11 mouse cellular contexts compared by ENCODE assay signal in the genomic region with DNA sequence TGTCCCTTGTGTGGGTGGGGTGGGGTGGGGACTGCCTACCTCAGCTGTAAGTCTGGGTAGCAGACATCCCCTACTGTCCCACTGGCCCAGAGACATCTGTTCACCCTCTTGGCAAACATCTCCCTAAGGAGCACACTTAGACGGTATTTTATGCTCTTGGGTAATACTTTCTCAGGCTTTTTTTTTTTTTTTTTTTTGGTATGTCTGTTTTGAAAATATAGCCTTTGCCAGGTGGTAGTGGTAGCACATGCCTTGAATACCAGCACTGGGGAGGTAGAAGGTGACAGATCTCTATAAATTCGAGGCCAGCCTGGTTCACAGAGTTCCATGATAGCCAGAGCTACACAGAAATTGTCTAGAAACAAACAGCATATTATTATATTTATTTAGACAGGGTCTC. TPM values are rescaled to one million over a fixed set of nuclear protein-coding genes. Genes with fewer than 3 reads are reported as not detected.
A peak's percentile ranks its signal among the peaks of the same experiment; 100 is the strongest.
DNase-seq lines count a peak whose midpoint lies in the region; ATAC-seq and TF ChIP-seq lines count a peak whose summit lies in the region.
"Had no signal": no experiment of that assay in that cellular context is flagged by ENCODE, and none has a peak within 500 bp of the region (broad histone marks: within the 10 kb centered on the region; RNA-seq: fewer than 3 reads in every experiment).

No protein-coding gene starts in this region.

- 42% methylated on average over 2 of the region's 2 CpGs for WGBS in heart, embryonic 16.5 days
- 57% methylated on average over 2 of the region's 2 CpGs for WGBS in heart, embryonic 10.5 days
- WGBS in lung, embryonic 15.5 days = 32% methylated on average over 2 of the region's 2 CpGs
- WGBS in lung, adult 2 months = 33% methylated on average over 2 of the region's 2 CpGs
- WGBS in embryonic facial prominence, embryonic 15.5 days = 38% methylated on average over 2 of the region's 2 CpGs
- 44% methylated on average over 2 of the region's 2 CpGs for WGBS in liver, postnatal 0 days (ENCODE audit: insufficient replicate concordance)

- H3K4me3 ChIP-seq in heart, embryonic 16.5 days (ENCODE audit: low read length) = no peak overlapping the region
- no peak overlapping the region for H3K4me3 ChIP-seq in heart, embryonic 10.5 days
- no peak overlapping the region for H3K4me3 ChIP-seq in lung, embryonic 15.5 days
- no peak overlapping the region for H3K4me3 ChIP-seq in lung, adult 2 months (replicated peaks; ENCODE audit: extremely low read depth, low read depth, low read length)
- H3K4me3 ChIP-seq in embryonic facial prominence, embryonic 15.5 days (replicated peaks) = no peak overlapping the region
- no peak overlapping the region for H3K4me3 ChIP-seq in liver, postnatal 0 days (ENCODE audit: low read depth, low read length)

- no peak overlapping the region for H3K4me2 ChIP-seq in heart, embryonic 16.5 days (ENCODE audit: low read depth, low read length)
- no peak overlapping the region for H3K4me2 ChIP-seq in lung, embryonic 15.5 days
- H3K4me2 ChIP-seq in embryonic facial prominence, embryonic 15.5 days (replicated peaks) = no peak overlapping the region
- no peak overlapping the region for H3K4me2 ChIP-seq in liver, postnatal 0 days (ENCODE audit: low read depth, low read length)

- TF ChIP-seq CTCF in lung, adult 2 months (IDR thresholded peaks at IDR 0.05; ENCODE audit: insufficient read depth, low read length) = no peak
- TF ChIP-seq CTCF in liver, postnatal 0 days (IDR thresholded peaks at IDR 0.05; ENCODE audit: low read depth) = no peak

- DNase-seq in heart, embryonic 10.5 days (ENCODE audit: low spot score) = no peak
- no peak for DNase-seq in lung, adult 2 months
- no peak for DNase-seq in liver, postnatal 0 days
- no peak for DNase-seq in adrenal gland, adult (ENCODE audit: inconsistent age in 2 of 2, low spot score in 1 of 2)
- no peak for DNase-seq in layer of hippocampus, adult 9-11 months
- DNase-seq: adrenal gland, adult 2 months; cerebellum, adult 11-12 months; lung, postnatal 4 days had no signal

- no peaks in the 10 kb centered on the region for H3K9me3 ChIP-seq in heart, embryonic 16.5 days (replicated peaks; ENCODE audit: control insufficient read depth, low read length)
- H3K9me3 ChIP-seq in heart, embryonic 10.5 days = no peaks in the 10 kb centered on the region
- H3K9me3 ChIP-seq in lung, embryonic 15.5 days = no peaks in the 10 kb centered on the region
- no peaks in the 10 kb centered on the region for H3K9me3 ChIP-seq in embryonic facial prominence, embryonic 15.5 days (replicated peaks)
- H3K9me3 ChIP-seq in liver, postnatal 0 days (ENCODE audit: low read length) = no peaks in the 10 kb centered on the region

- no peak for TF ChIP-seq EP300 in liver, postnatal 0 days (IDR thresholded peaks at IDR 0.05; ENCODE audit: low read depth)

- no peaks in the 10 kb centered on the region for H3K27me3 ChIP-seq in heart, embryonic 16.5 days (ENCODE audit: control insufficient read depth, insufficient read depth, low read length)
- H3K27me3 ChIP-seq in heart, embryonic 10.5 days (ENCODE audit: insufficient read depth, poor library complexity, severe bottlenecking) = no peaks in the 10 kb centered on the region
- no peaks in the 10 kb centered on the region for H3K27me3 ChIP-seq in lung, embryonic 15.5 days
- H3K27me3 ChIP-seq in embryonic facial prominence, embryonic 15.5 days = no peaks in the 10 kb centered on the region
- H3K27me3 ChIP-seq in liver, postnatal 0 days (ENCODE audit: insufficient read depth, low read length) = no peaks in the 10 kb centered on the region

- no peak for ATAC-seq in heart, embryonic 16.5 days (replicated peaks; ENCODE audit: extremely low read depth, insufficient read depth, low FRiP score)
- no peak for ATAC-seq in lung, embryonic 15.5 days (ENCODE audit: borderline replicate concordance, extremely low read depth, low FRiP score, low TSS enrichment)
- no peak for ATAC-seq in embryonic facial prominence, embryonic 15.5 days (ENCODE audit: insufficient number of reproducible peaks, low FRiP score, low TSS enrichment, low read depth)
- no peak for ATAC-seq in liver, postnatal 0 days

- peaks cover 39% of the 10 kb centered on the region for H3K4me1 ChIP-seq in heart, embryonic 16.5 days (ENCODE audit: control insufficient read depth, insufficient read depth, low read length)
- peaks cover 36% of the 10 kb centered on the region for H3K4me1 ChIP-seq in heart, embryonic 10.5 days
- peaks cover 58% of the 10 kb centered on the region for H3K4me1 ChIP-seq in lung, embryonic 15.5 days
- H3K4me1 ChIP-seq in lung, adult 2 months (ENCODE audit: control insufficient read depth, insufficient read depth, low read length) = peaks cover 11% of the 10 kb centered on the region
- peaks cover 49% of the 10 kb centered on the region for H3K4me1 ChIP-seq in embryonic facial prominence, embryonic 15.5 days
- H3K4me1 ChIP-seq in liver, postnatal 0 days (ENCODE audit: insufficient read depth) = peaks cover 40% of the 10 kb centered on the region

- H3K36me3 ChIP-seq in heart, embryonic 16.5 days (ENCODE audit: control insufficient read depth, insufficient read depth) = peaks cover 36% of the 10 kb centered on the region
- peaks cover 43% of the 10 kb centered on the region for H3K36me3 ChIP-seq in heart, embryonic 10.5 days
- H3K36me3 ChIP-seq in lung, embryonic 15.5 days = peaks cover 44% of the 10 kb centered on the region
- peaks cover 42% of the 10 kb centered on the region for H3K36me3 ChIP-seq in embryonic facial prominence, embryonic 15.5 days
- peaks cover 44% of the 10 kb centered on the region for H3K36me3 ChIP-seq in liver, postnatal 0 days (replicated peaks; ENCODE audit: insufficient read depth, low read length)

- no peak overlapping the region for H3K9ac ChIP-seq in heart, embryonic 16.5 days (ENCODE audit: low read length)
- H3K9ac ChIP-seq in lung, embryonic 15.5 days = no peak overlapping the region
- H3K9ac ChIP-seq in embryonic facial prominence, embryonic 15.5 days = no peak overlapping the region
- H3K9ac ChIP-seq in liver, postnatal 0 days (replicated peaks) = no peak overlapping the region

- peak overlapping the region; percentile 95 for H3K27ac ChIP-seq in heart, embryonic 16.5 days (ENCODE audit: low read length)
- H3K27ac ChIP-seq in heart, embryonic 10.5 days = no peak overlapping the region
- peak overlapping the region; percentile 93; the same call in 1 of the 2 replicates for H3K27ac ChIP-seq in lung, embryonic 15.5 days
- peak overlapping the region; percentile 92 for H3K27ac ChIP-seq in embryonic facial prominence, embryonic 15.5 days (replicated peaks)
- peak overlapping the region; percentile 92 for H3K27ac ChIP-seq in liver, postnatal 0 days (ENCODE audit: low read depth)

- TF ChIP-seq POLR2A in lung, adult 2 months (IDR thresholded peaks at IDR 0.05; ENCODE audit: borderline replicate concordance, extremely low read depth, low read depth, low read length) = no peak

RNA-seq across cellular contexts. Expression of a gene that starts 1.1 kb away (rescaled TPM):
- 281 and 288 TPM in 2 replicates for polyA plus RNA-seq in heart, embryonic 16.5 days (2015; fragmentation: Nextera tagmentation; extraction: Ambion mirVana)
- polyA plus RNA-seq in heart, embryonic 10.5 days (2016; fragmentation: Nextera tagmentation; extraction: Ambion mirVana) = 118 and 136 TPM in 2 replicates
- 154 and 162 TPM in 2 replicates for polyA plus RNA-seq in lung, embryonic 15.5 days (2015; fragmentation: Nextera tagmentation; extraction: Ambion mirVana)
- polyA plus RNA-seq in lung, adult 2 months (2012; rRNA removed) = 201 and 250 TPM in 2 replicates
- 226 and 231 TPM in 2 replicates for polyA plus RNA-seq in embryonic facial prominence, embryonic 15.5 days (2015; fragmentation: Nextera tagmentation; extraction: Ambion mirVana)
- polyA plus RNA-seq in liver, postnatal 0 days (2015; fragmentation: Nextera tagmentation; extraction: Ambion mirVana) = 534 and 566 TPM in 2 replicates

RNA-seq across cellular contexts. Expression of a gene that starts 9.7 kb away (rescaled TPM):
- 12.3 and 17.4 TPM in 2 replicates for polyA plus RNA-seq in heart, embryonic 16.5 days (2015; fragmentation: Nextera tagmentation; extraction: Ambion mirVana)
- 2.8 and 3.6 TPM in 2 replicates for polyA plus RNA-seq in heart, embryonic 10.5 days (2016; fragmentation: Nextera tagmentation; extraction: Ambion mirVana)
- polyA plus RNA-seq in lung, embryonic 15.5 days (2015; fragmentation: Nextera tagmentation; extraction: Ambion mirVana) = 6.7 and 9.2 TPM in 2 replicates
- polyA plus RNA-seq in lung, adult 2 months (2012; rRNA removed) = 19.0 and 25.5 TPM in 2 replicates
- 15.4 and 18.0 TPM in 2 replicates for polyA plus RNA-seq in embryonic facial prominence, embryonic 15.5 days (2015; fragmentation: Nextera tagmentation; extraction: Ambion mirVana)
- 19.5 and 21.3 TPM in 2 replicates for polyA plus RNA-seq in liver, postnatal 0 days (2015; fragmentation: Nextera tagmentation; extraction: Ambion mirVana)

RNA-seq across cellular contexts. Expression of a gene that starts 15.6 kb away (rescaled TPM):
- 135 and 139 TPM in 2 replicates for polyA plus RNA-seq in heart, embryonic 16.5 days (2015; fragmentation: Nextera tagmentation; extraction: Ambion mirVana)
- 213 and 221 TPM in 2 replicates for polyA plus RNA-seq in heart, embryonic 10.5 days (2016; fragmentation: Nextera tagmentation; extraction: Ambion mirVana)
- 254 and 264 TPM in 2 replicates for polyA plus RNA-seq in lung, embryonic 15.5 days (2015; fragmentation: Nextera tagmentation; extraction: Ambion mirVana)
- polyA plus RNA-seq in lung, adult 2 months (2012; rRNA removed) = 166 and 244 TPM in 2 replicates
- 211 and 225 TPM in 2 replicates for polyA plus RNA-seq in embryonic facial prominence, embryonic 15.5 days (2015; fragmentation: Nextera tagmentation; extraction: Ambion mirVana)
- 82.0 and 88.6 TPM in 2 replicates for polyA plus RNA-seq in liver, postnatal 0 days (2015; fragmentation: Nextera tagmentation; extraction: Ambion mirVana)

RNA-seq across cellular contexts. Expression of a gene that starts 35.2 kb away (rescaled TPM):
- polyA plus RNA-seq in heart, embryonic 16.5 days (2015; fragmentation: Nextera tagmentation; extraction: Ambion mirVana) = 5.8 and 11.1 TPM in 2 replicates
- polyA plus RNA-seq in heart, embryonic 10.5 days (2016; fragmentation: Nextera tagmentation; extraction: Ambion mirVana) = 3.8 and 5.2 TPM in 2 replicates
- 7.1 and 8.8 TPM in 2 replicates for polyA plus RNA-seq in lung, embryonic 15.5 days (2015; fragmentation: Nextera tagmentation; extraction: Ambion mirVana)
- polyA plus RNA-seq in lung, adult 2 months (2012; rRNA removed) = 11.2 and 14.5 TPM in 2 replicates
- 3.8 and 4.7 TPM in 2 replicates for polyA plus RNA-seq in embryonic facial prominence, embryonic 15.5 days (2015; fragmentation: Nextera tagmentation; extraction: Ambion mirVana)
- 7.2 and 7.6 TPM in 2 replicates for polyA plus RNA-seq in liver, postnatal 0 days (2015; fragmentation: Nextera tagmentation; extraction: Ambion mirVana)

RNA-seq across cellular contexts. Expression of a gene that starts 39.7 kb away (rescaled TPM):
- polyA plus RNA-seq in heart, embryonic 16.5 days (2015; fragmentation: Nextera tagmentation; extraction: Ambion mirVana) = 1.5 and 2.1 TPM in 2 replicates
- 0.24 and 0.81 TPM in 2 replicates for polyA plus RNA-seq in heart, embryonic 10.5 days (2016; fragmentation: Nextera tagmentation; extraction: Ambion mirVana)
- polyA plus RNA-seq in lung, embryonic 15.5 days (2015; fragmentation: Nextera tagmentation; extraction: Ambion mirVana) = 1.5 and 1.6 TPM in 2 replicates
- 2.2 and 314 TPM in 2 replicates for polyA plus RNA-seq in lung, adult 2 months (2012; rRNA removed)
- polyA plus RNA-seq in embryonic facial prominence, embryonic 15.5 days (2015; fragmentation: Nextera tagmentation; extraction: Ambion mirVana) = 187 and 265 TPM in 2 replicates
- polyA plus RNA-seq in liver, postnatal 0 days (2015; fragmentation: Nextera tagmentation; extraction: Ambion mirVana) = 0.14 and 0.34 TPM in 2 replicates
